Mouse (Mus musculus): ENCODE measurements around the gene Rph3al. TPM values are rescaled to one million over a fixed set of nuclear protein-coding genes. Genes with fewer than 3 reads are reported as not detected.

Gene Rph3al
- polyA plus RNA-seq, 1 experiment from 2014 or later: 1.9 TPM

DNA sequence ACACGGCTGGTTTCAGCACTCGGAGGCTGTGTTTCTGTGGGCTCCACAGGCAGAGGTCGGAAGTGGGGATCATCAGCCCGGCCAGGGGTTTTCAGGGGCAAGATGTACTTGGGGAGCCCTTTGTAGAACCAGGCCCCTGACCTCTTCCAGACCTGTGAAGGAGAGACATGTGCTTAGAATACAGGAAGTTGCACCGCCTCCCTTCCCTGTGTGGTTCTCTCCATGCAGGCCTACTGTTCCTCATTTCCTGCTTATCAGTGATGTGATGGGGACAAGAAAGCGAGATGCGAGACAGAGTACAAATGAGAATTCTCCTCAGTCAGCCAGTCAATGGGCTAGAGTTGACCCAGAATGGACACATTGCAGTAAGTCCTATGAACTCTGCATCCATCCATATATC, 83.9 kb downstream of the Rph3al start:
- H3K27me3 ChIP-seq: no peaks in the 10 kb centered on the region
- H3K9me3 ChIP-seq: no peaks in the 10 kb centered on the region
- ATAC-seq: no peak
- H3K4me2 ChIP-seq (replicated peaks): no peak overlapping the region
- peaks cover 22% of the 10 kb centered on the region for H3K4me1 ChIP-seq (replicated peaks)
- H3K4me3 ChIP-seq (replicated peaks): no peak overlapping the region
- H3K36me3 ChIP-seq: no peaks in the 10 kb centered on the region
- H3K9ac ChIP-seq (replicated peaks): no peak overlapping the region
- H3K27ac ChIP-seq: no peak overlapping the region
- 88% methylated on average over 7 of the region's 7 CpGs for WGBS

DNA sequence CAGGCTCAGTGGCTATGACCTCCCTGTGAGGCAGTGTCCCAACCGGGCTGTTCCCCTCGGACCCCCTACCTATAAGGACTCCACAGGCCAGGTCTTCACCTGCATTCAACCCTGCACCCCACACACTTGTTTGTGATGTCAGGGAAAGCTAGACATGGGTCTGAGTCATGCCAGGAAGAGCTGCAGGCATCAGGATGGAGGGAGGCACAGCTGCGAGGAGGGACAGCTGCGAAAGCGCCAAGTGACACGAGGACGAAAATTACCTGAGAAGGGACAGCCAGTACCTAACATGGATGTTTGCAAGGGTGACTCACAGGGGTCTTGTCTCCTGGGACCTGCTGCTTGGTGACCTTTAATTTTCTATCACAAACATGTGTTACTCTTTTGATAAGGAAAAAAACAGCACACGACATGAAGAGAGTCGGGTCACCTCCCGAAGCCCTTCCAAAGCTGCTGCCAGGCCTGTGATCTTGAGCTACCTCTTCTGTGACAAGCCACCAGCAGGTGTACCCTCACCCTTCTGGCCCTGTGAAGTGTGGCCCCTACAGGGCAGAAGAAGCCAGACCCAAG, 85.1 kb downstream of the Rph3al start:
- Histone ChIP-seq H3K27ac (peak overlapping the region; percentile 60), H3K9me3 (no peaks in the 10 kb centered on the region)

DNA sequence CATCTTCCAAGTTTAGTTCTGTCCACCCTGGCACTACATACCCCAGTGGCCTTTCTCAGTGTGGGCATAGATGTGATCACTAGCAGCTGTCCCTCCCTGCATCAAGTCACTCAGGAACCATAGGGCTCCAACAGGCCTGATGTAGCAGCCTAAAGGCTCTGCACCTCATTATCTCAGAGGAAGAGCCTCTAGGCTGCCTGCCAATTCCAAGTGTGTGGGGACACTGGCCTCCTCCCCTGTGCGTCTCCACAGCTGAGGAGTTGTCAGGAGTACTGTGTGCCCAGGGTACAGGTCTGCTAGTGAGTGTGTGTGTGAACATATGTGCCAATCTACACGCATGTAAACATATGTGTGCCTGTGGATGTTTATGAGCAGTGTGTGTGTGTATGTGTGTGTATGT, 85.7 kb downstream of the Rph3al start:
- WGBS: 72% methylated on average over 2 of the region's 2 CpGs
- no peak overlapping the region for H3K9ac ChIP-seq (replicated peaks)
- no peaks in the 10 kb centered on the region for H3K36me3 ChIP-seq
- 0 out of 2 replicates have a peak, but pooled peaks have one; percentile 53 for ATAC-seq
- H3K27me3 ChIP-seq: no peaks in the 10 kb centered on the region
- H3K27ac ChIP-seq: peak overlapping the region; percentile 60
- no peak overlapping the region for H3K4me3 ChIP-seq (replicated peaks)
- peaks cover 20% of the 10 kb centered on the region for H3K4me1 ChIP-seq (replicated peaks)
- no peaks in the 10 kb centered on the region for H3K9me3 ChIP-seq
- H3K4me2 ChIP-seq (replicated peaks): no peak overlapping the region

More for the DNA sequence above, 85.1 kb downstream of the Rph3al start:
- H3K36me3 ChIP-seq: no peaks in the 10 kb centered on the region
- H3K27me3 ChIP-seq: no peaks in the 10 kb centered on the region
- H3K4me1 ChIP-seq (replicated peaks): peaks cover 20% of the 10 kb centered on the region
- no peak overlapping the region for H3K4me2 ChIP-seq (replicated peaks)
- H3K9ac ChIP-seq (replicated peaks): no peak overlapping the region; the same call in 1 of the 2 replicates
- no peak overlapping the region for H3K4me3 ChIP-seq (replicated peaks)
- 88% methylated on average over 10 of the region's 10 CpGs for WGBS
- ATAC-seq: no peak; the same call in 1 of the 2 replicates

DNA sequence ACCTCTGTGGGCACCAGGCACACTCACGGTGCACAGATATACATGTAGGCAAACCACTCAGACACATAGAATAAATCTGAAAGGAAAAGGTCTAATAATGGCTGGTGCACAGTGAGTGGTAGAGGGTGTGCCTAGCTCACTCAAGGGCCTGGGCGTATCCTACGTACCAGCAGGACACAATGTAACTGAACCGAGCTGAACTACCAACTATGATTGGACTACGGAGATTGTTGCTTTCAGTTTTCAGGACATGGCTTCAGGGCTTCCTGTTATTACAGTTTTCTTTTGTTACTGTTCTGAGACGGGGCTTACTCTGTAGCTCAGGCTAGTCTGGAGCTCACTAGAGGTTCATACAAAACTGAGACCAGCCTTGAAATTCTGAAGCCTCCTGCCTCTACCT, 88.7 kb downstream of the Rph3al start:
- WGBS: 85% methylated on average over 6 of the region's 6 CpGs
- Histone ChIP-seq H3K27me3 (no peaks in the 10 kb centered on the region), H3K4me3 (replicated peaks) (no peak overlapping the region), H3K27ac (no peak overlapping the region), H3K4me1 (replicated peaks) (peaks cover 30% of the 10 kb centered on the region), H3K4me2 (replicated peaks) (no peak overlapping the region), H3K9ac (replicated peaks) (no peak overlapping the region), H3K9me3 (no peaks in the 10 kb centered on the region), H3K36me3 (no peaks in the 10 kb centered on the region)
- ATAC-seq: no peak

DNA sequence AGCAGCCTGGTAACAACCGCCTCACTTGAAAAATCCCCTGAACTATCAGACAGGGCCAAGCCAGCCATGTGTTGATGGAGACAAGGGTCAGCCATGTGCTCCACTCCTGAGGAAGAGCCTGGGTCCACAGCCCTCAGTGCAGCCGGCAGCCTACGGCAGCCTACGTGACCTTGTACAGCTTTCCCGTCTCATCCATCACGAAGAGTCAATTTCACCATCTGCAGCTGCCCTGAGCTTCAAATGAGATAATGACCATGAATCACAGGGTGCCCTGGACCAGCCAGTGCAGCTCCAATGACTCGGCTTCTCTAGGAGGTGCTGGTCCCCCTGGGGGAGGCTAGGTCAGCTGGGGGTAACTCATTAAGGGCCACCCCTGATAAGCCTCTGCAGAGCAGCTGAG, 91.6 kb downstream of the Rph3al start:
- no peak for ATAC-seq
- Histone ChIP-seq H3K4me2 (replicated peaks) (no peak overlapping the region), H3K9ac (replicated peaks) (no peak overlapping the region), H3K36me3 (no peaks in the 10 kb centered on the region), H3K27ac (no peak overlapping the region), H3K9me3 (no peaks in the 10 kb centered on the region), H3K4me3 (replicated peaks) (no peak overlapping the region), H3K4me1 (replicated peaks) (peaks cover 32% of the 10 kb centered on the region), H3K27me3 (no peaks in the 10 kb centered on the region)
- WGBS: 68% methylated on average over 7 of the region's 7 CpGs

DNA sequence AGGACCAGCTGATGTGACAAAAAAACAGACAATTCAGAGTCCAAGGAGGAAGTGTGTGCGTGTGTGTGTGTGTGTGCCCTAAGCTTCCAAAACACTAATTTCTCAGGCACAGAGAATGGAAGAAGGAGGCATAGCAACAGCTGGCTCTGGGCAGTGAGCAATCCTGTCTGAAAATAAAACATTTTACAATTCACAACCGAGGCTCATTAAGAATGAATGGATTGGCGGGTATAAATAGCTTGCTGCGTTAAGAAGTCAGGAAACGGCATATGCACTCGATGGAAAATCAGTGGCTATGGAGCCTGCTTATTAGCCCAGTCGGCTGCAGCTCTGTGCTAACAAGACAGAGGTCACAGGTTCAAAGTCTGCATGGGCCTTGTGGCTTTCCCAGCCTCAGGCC, 92.6 kb downstream of the Rph3al start:
- no peak overlapping the region for H3K27ac ChIP-seq
- H3K4me3 ChIP-seq (replicated peaks): no peak overlapping the region
- 47% methylated on average over 7 of the region's 7 CpGs for WGBS
- H3K27me3 ChIP-seq: no peaks in the 10 kb centered on the region
- no peak for ATAC-seq
- H3K4me1 ChIP-seq (replicated peaks): peaks cover 37% of the 10 kb centered on the region
- no peak overlapping the region for H3K9ac ChIP-seq (replicated peaks)
- no peaks in the 10 kb centered on the region for H3K36me3 ChIP-seq
- no peak overlapping the region for H3K4me2 ChIP-seq (replicated peaks)
- no peaks in the 10 kb centered on the region for H3K9me3 ChIP-seq

DNA sequence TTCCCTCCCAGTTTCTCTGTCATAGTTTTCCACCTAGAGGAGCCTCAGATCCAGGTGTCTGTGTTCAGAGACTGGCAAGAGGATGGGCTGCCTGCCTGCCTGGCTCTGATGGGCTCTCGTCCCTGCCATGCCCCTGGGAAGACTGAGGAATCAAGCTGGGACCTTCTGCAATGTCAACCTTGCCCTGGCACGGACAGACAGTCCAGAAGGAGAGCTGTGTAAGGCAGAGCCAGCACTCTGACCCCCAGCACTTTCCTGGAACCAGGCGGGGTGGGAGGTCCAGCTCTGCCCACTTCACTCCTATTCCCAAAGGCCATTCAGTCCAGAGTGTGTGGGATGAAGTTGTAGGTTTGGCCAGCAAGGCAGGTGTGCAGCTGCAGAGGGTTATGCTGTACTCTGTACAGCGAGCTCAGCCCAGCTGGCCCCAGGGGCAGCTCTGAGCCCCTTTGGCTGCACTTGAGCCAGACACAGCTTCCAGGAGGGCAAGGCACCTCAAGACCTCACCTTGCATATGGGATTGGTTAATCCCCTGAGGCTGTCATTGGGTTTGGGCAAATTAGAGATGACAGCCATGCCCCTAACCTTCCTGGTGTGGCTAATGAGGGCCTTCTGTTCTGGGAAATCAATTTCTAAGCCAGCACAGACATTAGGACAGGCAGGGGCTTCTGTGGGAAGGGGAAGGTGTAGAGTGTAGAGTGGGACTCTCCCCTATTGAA, 95.2 kb downstream of the Rph3al start:
- Histone ChIP-seq H3K36me3 (no peaks in the 10 kb centered on the region), H3K27me3 (no peaks in the 10 kb centered on the region), H3K4me3 (replicated peaks) (no peak overlapping the region), H3K9me3 (no peaks in the 10 kb centered on the region), H3K4me1 (replicated peaks) (peaks cover 48% of the 10 kb centered on the region), H3K9ac (replicated peaks) (no peak overlapping the region), H3K4me2 (replicated peaks) (no peak overlapping the region), H3K27ac (peak overlapping the region; percentile 35; the same call in 1 of the 2 replicates)
- 73% methylated on average over 4 of the region's 4 CpGs for WGBS
- ATAC-seq: no peak

DNA sequence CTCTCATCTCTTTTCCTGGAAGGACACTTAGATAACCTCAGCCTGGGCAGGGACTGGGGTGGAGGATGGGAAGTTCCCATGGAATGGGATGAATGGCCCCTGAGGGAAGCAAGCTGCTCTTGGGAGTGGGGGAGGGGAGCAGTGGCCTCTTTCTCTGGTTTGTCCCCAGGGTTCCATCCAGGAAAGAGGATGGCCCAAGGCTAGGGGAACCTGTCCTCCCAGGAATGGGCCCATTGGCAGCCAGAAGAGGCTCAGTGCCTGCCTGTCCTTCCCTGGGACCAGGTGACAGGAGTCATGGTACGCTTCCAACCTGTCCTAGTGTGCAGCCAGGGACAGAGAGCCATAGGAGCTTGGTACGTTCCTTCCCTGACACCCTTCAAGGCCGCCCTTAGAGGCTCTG, 96.7 kb downstream of the Rph3al start:
- Histone ChIP-seq H3K9me3 (no peaks in the 10 kb centered on the region), H3K27me3 (no peaks in the 10 kb centered on the region), H3K4me2 (replicated peaks) (no peak overlapping the region), H3K4me3 (replicated peaks) (no peak overlapping the region), H3K9ac (replicated peaks) (no peak overlapping the region), H3K27ac (no peak overlapping the region), H3K36me3 (no peaks in the 10 kb centered on the region), H3K4me1 (replicated peaks) (peaks cover 44% of the 10 kb centered on the region)
- ATAC-seq: no peak
- WGBS: 51% methylated on average over 3 of the region's 3 CpGs

DNA sequence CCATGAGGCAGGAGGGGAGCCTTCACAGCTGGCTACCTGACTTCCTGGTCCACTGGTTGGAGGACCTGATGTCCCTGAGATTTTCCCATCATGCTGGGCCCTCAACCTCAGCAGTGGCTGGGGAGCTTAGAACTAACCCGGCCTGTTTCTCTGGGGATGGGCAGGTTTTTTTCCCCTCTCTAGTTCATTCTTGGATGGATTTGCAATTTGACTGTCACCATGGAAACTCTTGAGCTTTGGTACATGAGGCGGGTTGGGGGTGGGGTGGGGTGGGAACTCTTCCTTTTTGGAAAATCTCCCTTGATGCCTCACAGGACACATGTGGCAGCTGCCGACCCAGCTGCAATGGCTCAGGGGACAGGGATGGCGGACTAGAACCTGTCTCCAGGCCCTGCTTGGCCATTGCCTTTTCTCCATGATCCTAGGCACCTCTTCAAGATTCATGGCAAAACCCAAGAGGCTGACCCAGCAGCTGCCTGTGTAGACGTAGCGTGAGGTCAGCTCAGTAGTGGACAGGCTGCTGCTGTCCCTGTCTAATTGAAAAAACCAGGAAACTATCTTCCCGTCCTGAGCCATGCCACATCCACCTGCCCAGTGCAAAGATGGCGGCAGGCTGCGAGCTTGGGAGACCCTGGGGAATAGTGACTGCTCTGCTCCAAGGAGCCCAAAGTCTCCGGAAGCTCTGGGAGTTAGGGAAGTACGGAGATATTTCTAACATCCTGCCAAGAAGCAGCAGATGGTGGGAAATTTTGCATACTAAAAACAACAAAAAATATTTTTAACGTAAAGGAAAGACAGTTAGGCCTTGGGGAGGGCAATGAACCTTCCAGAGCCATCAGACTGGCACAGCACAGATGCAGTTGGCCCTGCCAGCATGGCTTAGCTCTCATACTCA, 98.4 kb downstream of the Rph3al start:
- Histone ChIP-seq H3K9me3 (no peaks in the 10 kb centered on the region), H3K4me3 (replicated peaks) (no peak overlapping the region), H3K4me1 (replicated peaks) (peaks cover 38% of the 10 kb centered on the region), H3K27me3 (no peaks in the 10 kb centered on the region), H3K9ac (replicated peaks) (no peak overlapping the region), H3K36me3 (no peaks in the 10 kb centered on the region), H3K4me2 (replicated peaks) (no peak overlapping the region), H3K27ac (no peak overlapping the region)
- 70% methylated on average over 12 of the region's 12 CpGs for WGBS
- ATAC-seq: no peak

DNA sequence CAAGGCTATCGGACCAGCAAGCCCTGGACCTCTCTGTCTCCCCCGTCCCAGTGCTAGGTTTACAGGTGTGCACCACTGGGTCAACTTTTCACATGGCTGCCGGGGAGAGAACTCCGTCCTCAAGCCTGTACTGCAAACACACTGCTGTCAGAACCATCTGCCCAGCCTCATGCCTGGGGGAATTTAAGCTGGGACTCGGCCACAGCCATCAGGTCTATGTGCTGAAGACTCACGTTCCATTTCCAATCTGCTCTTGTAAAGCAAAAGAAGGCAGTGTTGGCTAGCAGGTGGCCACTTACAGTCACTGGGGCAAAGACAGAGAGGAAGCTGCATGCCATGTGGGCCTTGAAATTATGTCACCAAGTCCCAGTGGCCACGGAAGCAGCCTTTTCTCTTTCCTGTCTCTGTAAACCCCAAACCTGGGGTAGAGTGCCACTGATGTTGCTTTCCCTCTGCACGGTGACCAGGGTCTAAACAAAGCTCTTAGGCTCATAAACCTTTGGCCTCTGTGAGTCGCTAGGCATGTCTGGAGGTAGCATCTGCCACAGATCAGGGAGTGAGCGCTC, 99.3 kb downstream of the Rph3al start:
- Histone ChIP-seq H3K9ac (replicated peaks) (no peak overlapping the region), H3K4me3 (replicated peaks) (no peak overlapping the region), H3K4me1 (replicated peaks) (peaks cover 34% of the 10 kb centered on the region), H3K4me2 (replicated peaks) (no peak overlapping the region), H3K27ac (no peak overlapping the region), H3K9me3 (no peaks in the 10 kb centered on the region), H3K27me3 (no peaks in the 10 kb centered on the region), H3K36me3 (no peaks in the 10 kb centered on the region)
- ATAC-seq: no peak
- 73% methylated on average over 10 of the region's 10 CpGs for WGBS

DNA sequence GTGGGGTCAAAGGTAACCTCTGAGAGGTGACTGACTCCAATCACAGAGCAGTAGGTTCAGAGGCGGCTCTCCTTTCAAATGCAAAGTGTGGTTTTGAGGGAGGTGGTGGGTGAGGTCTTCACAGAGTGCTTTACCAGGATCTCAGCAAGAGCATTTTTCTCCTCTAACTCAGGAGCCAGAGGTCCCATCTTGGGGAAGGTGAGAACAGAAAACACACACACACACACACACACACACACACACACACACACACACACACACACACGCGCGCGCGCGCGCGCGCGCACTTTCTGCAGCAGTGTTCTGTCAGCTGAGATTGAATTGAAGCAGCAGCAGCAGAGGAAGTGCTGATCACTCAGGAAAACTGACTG, 102.0 kb downstream of the Rph3al start:
- Histone ChIP-seq H3K36me3 (no peaks in the 10 kb centered on the region), H3K27ac (no peak overlapping the region), H3K4me3 (replicated peaks) (no peak overlapping the region), H3K9me3 (no peaks in the 10 kb centered on the region), H3K27me3 (no peaks in the 10 kb centered on the region), H3K4me2 (replicated peaks) (no peak overlapping the region), H3K4me1 (replicated peaks) (peaks cover 12% of the 10 kb centered on the region), H3K9ac (replicated peaks) (no peak overlapping the region)
- ATAC-seq: no peak
- 61% methylated on average over 11 of the region's 11 CpGs for WGBS

Data from midbrain, embryonic 13.5 days (tissue).